Mouse (Mus musculus) G1E (cell line): ENCODE measurements around the gene Vmn2r59.
"Not testable (repeated sequence)": the region's sequence is repeated elsewhere in the genome, so short reads cannot be mapped to it uniquely, and the experiment has no call there.

Experiments
- CTCF ChIP-seq: IDR thresholded peaks from 2 replicates; pipeline ENCODE4 v1.5.1; 2012; ENCODE audit warnings: low read depth, low read length, inconsistent platforms, mixed read lengths
- GATA1 ChIP-seq: IDR thresholded peaks from 2 replicates; pipeline ENCODE4 v1.6.1; 2012; ENCODE audit warnings: borderline replicate concordance, low read length, inconsistent platforms, mixed read lengths
- GATA2 ChIP-seq: IDR thresholded peaks from 2 replicates; pipeline ENCODE4 v1.6.1; 2012; ENCODE audit warnings: low read depth, low read length, inconsistent platforms, borderline replicate concordance
- TAL1 ChIP-seq: conservative IDR thresholded peaks from 2 replicates; pipeline ENCODE4 v1.6.1; 2012; ENCODE audit warnings: low read depth, low read length, inconsistent platforms, mixed read lengths

DNA sequence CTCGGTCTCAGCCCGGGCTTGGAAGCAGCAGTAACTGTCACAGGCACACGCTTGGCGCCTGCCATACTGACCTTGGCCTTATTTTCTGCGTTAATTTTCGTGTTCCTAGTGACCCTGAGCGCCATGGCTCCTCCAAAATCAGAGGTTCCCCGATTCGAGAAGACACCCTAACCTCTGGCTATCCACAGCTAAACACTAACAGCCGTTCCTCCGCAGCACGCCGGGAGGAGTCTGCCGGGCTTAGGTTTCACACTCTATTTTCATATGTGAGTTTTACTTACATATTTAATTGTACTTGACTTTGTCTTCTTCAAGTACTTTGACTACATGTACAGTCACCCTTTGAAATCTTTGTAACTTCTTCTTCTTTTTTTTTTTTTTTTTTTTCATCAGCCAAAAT lies 48.2 kb upstream of the Vmn2r59 start:
- not testable (repeated sequence) for TF ChIP-seq CTCF, TAL1, GATA1, GATA2
